Mouse (Mus musculus) forebrain, postnatal 0 days (tissue): ENCODE data around the gene Myh2. TPM values are rescaled to one million over a fixed set of nuclear protein-coding genes. Genes with fewer than 3 reads are reported as not detected.

Experiments
- ATAC-seq: fragments of 200-750 bp; cut with Nextera tagmentation; 2 replicates; pipeline ENCODE4 v1.8.0; 2017; ENCODE audit warnings: mild to moderate bottlenecking, moderate library complexity
- DNase-seq: peaks from one replicate; pipeline ENCODE4 v3.0.0-alpha.2; 2015
- H3K27ac ChIP-seq: fragments of 300-500 bp; sonication (generic); 2 replicates; pipeline ENCODE4 v1.5.1; 2014; ENCODE audit warnings: low read depth, mild to moderate bottlenecking, antibody characterized with exemption, low read length, moderate library complexity, mixed read lengths
- H3K27me3 ChIP-seq: fragments of 300-500 bp; sonication (generic); 2 replicates; pipeline ENCODE4 v1.6.1; 2014; ENCODE audit warnings: mild to moderate bottlenecking, low read length, mixed read lengths; ENCODE audit not compliant: insufficient read depth
- H3K36me3 ChIP-seq: fragments of 300-500 bp; sonication (generic); 2 replicates; pipeline ENCODE4 v1.6.1; 2014; ENCODE audit warnings: mild to moderate bottlenecking, moderate library complexity; ENCODE audit not compliant: insufficient read depth
- H3K4me1 ChIP-seq: fragments of 300-500 bp; sonication (generic); 2 replicates; pipeline ENCODE4 v1.6.1; 2014; ENCODE audit warnings: antibody characterized with exemption; ENCODE audit not compliant: insufficient read depth
- H3K4me2 ChIP-seq: fragments of 300-500 bp; sonication (generic); 2 replicates; pipeline ENCODE4 v1.6.1; 2014; ENCODE audit warnings: low read depth, mild to moderate bottlenecking, moderate library complexity
- H3K4me3 ChIP-seq: fragments of 300-500 bp; sonication (generic); 2 replicates; pipeline ENCODE4 v1.5.1; 2014; ENCODE audit warnings: low read depth, low read length, mixed read lengths
- H3K9ac ChIP-seq: fragments of 300-500 bp; sonication (generic); 2 replicates; pipeline ENCODE4 v1.6.1; 2014; ENCODE audit warnings: mild to moderate bottlenecking
- H3K9me3 ChIP-seq: fragments of 300-500 bp; sonication (generic); 2 replicates; pipeline ENCODE4 v1.6.1; 2016; ENCODE audit warnings: low read length
- CTCF ChIP-seq: sonication (generic); IDR thresholded peaks from 2 replicates; pipeline ENCODE4 v1.5.1; 2016; ENCODE audit warnings: antibody characterized with exemption, control low read depth, low read depth
- WGBS: fragments of 180-500 bp; shearing (Covaris S2); extraction: QIAGEN DNeasy Blood & Tissue Kit; methylation state at CpG from one replicate; pipeline ENCODE4 v1.1.7; 2014; 5-methylcytosine and 5-hydroxymethylcytosine counted together
- polyA plus RNA-seq: library from polyadenylated mRNA; unstranded; fragments of >200 nt; fragmentation: Nextera tagmentation; extraction: Ambion mirVana; gene quantifications from 2 replicates; pipeline ENCODE4 v1.2.1, GENCODE M21; 2015
- total RNA-seq: library from RNA; depleted of rRNA; stranded (reverse); fragments of >200 nt; gene quantifications from 2 replicates; pipeline ENCODE4 v1.2.3, GENCODE M21; 2014

Myh2 gene
- total and polyA plus RNA-seq, 2 experiments from 2014 or later = 0.18 to 0.33 TPM

DNA sequence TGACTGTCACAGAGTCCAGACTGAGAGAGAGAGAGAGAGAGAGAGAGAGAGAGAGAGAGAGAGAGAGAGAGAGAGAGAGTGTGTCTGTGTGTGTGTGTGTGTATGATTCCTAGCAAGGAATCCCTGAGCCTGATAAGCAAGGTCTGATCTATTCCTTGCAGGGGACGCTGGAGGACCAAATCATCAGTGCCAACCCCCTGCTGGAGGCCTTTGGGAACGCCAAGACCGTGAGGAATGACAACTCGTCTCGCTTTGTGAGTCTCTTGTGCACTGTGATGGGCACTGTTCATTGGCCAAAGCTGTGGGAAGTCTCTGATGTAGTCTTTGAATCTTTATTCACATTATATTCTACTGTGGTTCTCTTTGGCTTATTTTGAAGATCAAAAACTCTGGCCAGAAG is 5.5 kb downstream of the Myh2 start:
- Histone ChIP-seq H3K27me3 (no peaks in the 10 kb centered on the region), H3K4me3 (no peak overlapping the region), H3K4me2 (no peak overlapping the region), H3K9me3 (no peaks in the 10 kb centered on the region), H3K36me3 (no peaks in the 10 kb centered on the region), H3K4me1 (no peaks in the 10 kb centered on the region), H3K27ac (no peak overlapping the region), H3K9ac (no peak overlapping the region)
- DNase-seq = no peak
- TF ChIP-seq CTCF = no peak
- no peak for ATAC-seq
- 44% methylated on average over 5 of the region's 5 CpGs for WGBS

DNA sequence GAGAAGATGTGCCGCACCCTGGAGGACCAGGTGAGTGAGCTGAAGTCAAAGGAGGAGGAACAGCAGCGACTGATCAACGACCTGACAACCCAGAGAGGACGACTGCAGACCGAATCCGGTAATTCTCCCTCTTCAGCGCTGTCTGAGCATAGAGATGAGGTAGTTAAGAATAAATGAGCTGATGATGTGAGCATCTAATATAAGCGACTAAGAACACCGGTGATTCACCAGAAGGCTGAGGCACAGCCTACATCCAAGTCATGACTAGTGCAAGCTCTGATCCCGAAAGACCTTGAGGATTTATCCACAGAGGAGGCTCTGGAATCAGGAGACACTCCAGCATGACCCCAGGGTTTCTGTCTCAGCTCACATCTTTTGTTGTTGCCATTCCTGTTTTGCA is 19.5 kb downstream of the Myh2 start:
- Histone ChIP-seq H3K27me3 (no peaks in the 10 kb centered on the region), H3K4me2 (no peak overlapping the region), H3K27ac (no peak overlapping the region), H3K4me3 (no peak overlapping the region), H3K36me3 (no peaks in the 10 kb centered on the region), H3K9ac (no peak overlapping the region), H3K4me1 (no peaks in the 10 kb centered on the region), H3K9me3 (no peaks in the 10 kb centered on the region)
- no peak for ATAC-seq
- WGBS = 86% methylated on average over 10 of the region's 10 CpGs
- TF ChIP-seq CTCF = no peak
- no peak for DNase-seq

DNA sequence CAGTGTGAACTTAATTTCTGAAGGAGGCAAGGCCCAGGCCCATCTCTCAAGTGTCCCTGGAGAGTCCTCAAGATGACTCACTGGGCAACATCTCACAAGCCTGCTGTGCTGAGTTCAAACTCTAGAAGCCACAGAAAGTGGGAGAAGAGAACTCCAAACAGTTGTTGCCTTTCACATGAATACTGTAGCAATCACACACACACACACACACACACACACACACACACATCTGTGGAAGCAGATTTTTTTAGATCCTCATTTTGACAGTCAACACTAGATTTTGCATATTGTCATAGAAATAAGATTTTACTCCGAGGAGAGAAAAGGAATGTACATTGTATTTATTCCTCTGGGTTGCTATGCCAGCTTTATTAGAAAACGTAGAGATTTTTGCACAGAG is 20.0 kb downstream of the Myh2 start:
- no peak overlapping the region for H3K9ac ChIP-seq
- no peak for DNase-seq
- 73% methylated on average over 2 of the region's 2 CpGs for WGBS
- no peak for ATAC-seq
- no peak overlapping the region for H3K4me2 ChIP-seq
- H3K9me3 ChIP-seq = no peaks in the 10 kb centered on the region
- no peaks in the 10 kb centered on the region for H3K27me3 ChIP-seq
- H3K4me3 ChIP-seq = no peak overlapping the region
- H3K4me1 ChIP-seq = no peaks in the 10 kb centered on the region
- no peak overlapping the region for H3K27ac ChIP-seq
- no peaks in the 10 kb centered on the region for H3K36me3 ChIP-seq
- TF ChIP-seq CTCF = no peak

DNA sequence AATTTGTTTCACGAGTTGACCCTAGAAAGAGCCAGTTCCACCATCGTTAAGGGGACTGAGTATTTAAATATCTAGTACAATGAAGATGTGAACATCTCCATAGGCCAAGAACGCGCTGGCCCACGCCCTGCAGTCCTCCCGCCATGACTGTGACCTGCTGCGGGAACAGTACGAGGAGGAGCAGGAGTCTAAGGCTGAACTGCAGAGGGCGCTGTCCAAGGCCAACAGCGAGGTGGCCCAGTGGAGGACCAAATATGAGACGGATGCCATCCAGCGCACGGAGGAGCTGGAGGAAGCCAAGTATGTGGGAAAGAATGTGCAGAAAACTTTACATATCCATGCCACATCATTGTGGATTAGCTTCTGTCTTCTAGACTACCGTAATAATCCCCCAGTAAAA is 20.7 kb downstream of the Myh2 start:
- H3K4me2 ChIP-seq = no peak overlapping the region
- no peak for TF ChIP-seq CTCF
- H3K9me3 ChIP-seq = no peaks in the 10 kb centered on the region
- no peak for DNase-seq
- no peak for ATAC-seq
- no peak overlapping the region for H3K4me3 ChIP-seq
- H3K4me1 ChIP-seq = no peaks in the 10 kb centered on the region
- WGBS = 89% methylated on average over 14 of the region's 14 CpGs
- H3K27ac ChIP-seq = no peak overlapping the region
- no peak overlapping the region for H3K9ac ChIP-seq
- H3K27me3 ChIP-seq = no peaks in the 10 kb centered on the region
- H3K36me3 ChIP-seq = no peaks in the 10 kb centered on the region

DNA sequence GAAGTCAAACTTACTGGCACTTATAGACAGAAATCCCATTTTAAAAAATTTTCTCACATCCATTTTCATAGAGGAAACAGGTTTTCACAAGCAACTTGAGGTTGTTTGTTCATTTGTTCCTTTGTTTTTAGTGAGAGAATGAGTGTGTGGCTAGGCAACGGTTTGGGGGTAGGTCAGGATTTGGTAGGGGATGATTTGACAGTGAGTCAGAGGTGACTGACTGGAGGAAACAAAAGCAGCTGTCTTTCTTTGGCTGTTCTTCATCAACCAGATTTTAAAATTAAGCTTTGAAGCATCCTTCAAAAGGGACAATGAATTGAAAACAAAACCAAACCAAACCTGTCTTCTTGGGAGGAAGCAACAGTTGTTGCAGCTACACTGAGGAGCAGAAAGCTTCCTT is 28.5 kb downstream of the Myh2 start:
- H3K9ac ChIP-seq = no peak overlapping the region
- TF ChIP-seq CTCF = no peak
- ATAC-seq = no peak
- no peak overlapping the region for H3K4me2 ChIP-seq
- H3K27me3 ChIP-seq = no peaks in the 10 kb centered on the region
- no peak overlapping the region for H3K4me3 ChIP-seq
- 54% methylated on average over 1 of the region's 1 CpGs for WGBS
- H3K27ac ChIP-seq = no peak overlapping the region
- no peak for DNase-seq
- H3K9me3 ChIP-seq = no peaks in the 10 kb centered on the region
- H3K4me1 ChIP-seq = no peaks in the 10 kb centered on the region
- H3K36me3 ChIP-seq = no peaks in the 10 kb centered on the region

DNA sequence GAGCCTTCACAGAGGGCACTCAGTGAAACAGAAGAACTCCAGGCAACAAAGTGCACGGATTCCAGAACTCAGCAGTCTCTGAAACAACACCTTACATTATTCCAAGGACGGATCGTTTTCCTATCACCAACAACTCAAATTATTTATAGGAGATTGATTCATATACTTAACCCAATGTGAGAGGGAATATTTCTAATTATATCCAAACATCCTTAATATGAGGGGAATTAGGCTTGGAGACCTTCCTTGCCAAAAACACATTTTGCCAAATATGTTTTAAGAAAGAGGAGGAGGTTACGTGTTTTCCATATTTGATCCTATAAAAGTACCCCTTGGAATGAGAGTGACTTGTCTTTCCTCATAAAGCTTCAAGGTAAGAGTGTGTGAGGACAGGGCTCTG is 28.9 kb downstream of the Myh2 start, which contains the start of gene Myh1:
Gene Myh1 (plus strand): TSS at position 301 of the 400 bp plus-strand sequence.
- H3K9me3 ChIP-seq = no peaks in the 10 kb centered on the region
- no peaks in the 10 kb centered on the region for H3K36me3 ChIP-seq
- no peak within 1 kb of the TSS for H3K9ac ChIP-seq
- H3K4me3 ChIP-seq = no peak within 1 kb of the TSS
- no peak within 1 kb of the TSS for H3K4me2 ChIP-seq
- H3K27me3 ChIP-seq = no peaks in the 10 kb centered on the region
- ATAC-seq = no peak
- no peak for TF ChIP-seq CTCF
- H3K27ac ChIP-seq = no peak within 1 kb of the TSS
- DNase-seq = no peak
- no peaks in the 10 kb centered on the region for H3K4me1 ChIP-seq
- 72% methylated on average over 4 of the region's 4 CpGs for WGBS

DNA sequence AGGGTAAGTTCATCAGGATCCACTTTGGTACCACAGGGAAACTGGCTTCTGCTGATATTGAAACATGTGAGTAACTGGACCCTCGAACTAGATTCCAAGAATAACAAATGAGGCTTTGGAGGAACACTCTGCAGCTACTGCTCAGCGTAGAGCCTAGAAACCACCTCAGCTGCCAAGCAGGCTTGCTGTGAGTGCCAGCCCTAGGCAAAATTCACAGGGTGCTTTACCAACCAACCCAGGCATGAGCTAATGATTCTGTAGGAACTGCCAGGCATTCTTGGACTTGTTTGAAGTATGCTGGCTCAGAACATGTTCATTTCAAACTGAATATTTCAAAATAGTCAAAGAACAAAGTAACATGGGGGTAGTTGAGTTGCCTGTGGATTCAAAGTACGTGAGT is 33.9 kb downstream of the Myh2 start:
- WGBS = 48% methylated on average over 3 of the region's 3 CpGs
- Histone ChIP-seq H3K4me3 (no peak overlapping the region), H3K9me3 (no peaks in the 10 kb centered on the region), H3K27me3 (no peaks in the 10 kb centered on the region), H3K4me2 (no peak overlapping the region), H3K9ac (no peak overlapping the region), H3K27ac (no peak overlapping the region), H3K36me3 (no peaks in the 10 kb centered on the region), H3K4me1 (no peaks in the 10 kb centered on the region)
- no peak for TF ChIP-seq CTCF
- ATAC-seq (no peak), DNase-seq (peak; percentile 57)

DNA sequence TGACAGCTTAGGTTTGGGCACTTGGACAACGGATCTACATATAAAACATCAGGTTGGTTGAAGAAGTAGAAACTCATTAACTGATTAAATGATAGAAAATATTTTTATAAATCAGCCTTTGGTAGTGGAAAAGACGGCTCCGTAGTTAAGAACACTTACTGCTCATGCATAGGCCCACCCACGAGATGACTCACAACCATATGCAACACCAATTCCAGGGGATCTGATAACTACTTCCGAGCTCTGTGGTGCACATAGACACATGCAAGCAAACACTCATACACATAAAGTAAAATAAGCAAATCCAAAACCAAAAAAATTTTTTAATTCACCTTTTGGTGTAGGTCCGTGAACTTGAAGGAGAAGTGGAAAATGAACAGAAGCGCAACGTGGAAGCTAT is 51.0 kb downstream of the Myh2 start:
- TF ChIP-seq CTCF = no peak
- Histone ChIP-seq H3K36me3 (no peaks in the 10 kb centered on the region), H3K4me1 (no peaks in the 10 kb centered on the region), H3K27me3 (no peaks in the 10 kb centered on the region), H3K4me2 (no peak overlapping the region), H3K4me3 (no peak overlapping the region), H3K9me3 (no peaks in the 10 kb centered on the region), H3K27ac (no peak overlapping the region), H3K9ac (no peak overlapping the region)
- DNase-seq (no peak), ATAC-seq (no peak)
- WGBS = 95% methylated on average over 8 of the region's 8 CpGs
